Mouse (Mus musculus) heart, postnatal 0 days (tissue): ENCODE measurements around the gene Golt1b. TPM values are rescaled to one million over a fixed set of nuclear protein-coding genes. Genes with fewer than 3 reads are reported as not detected.

Experiments
- ATAC-seq: fragments of 200-750 bp; cut with Nextera tagmentation; 2 replicates; pipeline ENCODE4 v1.8.0; 2017; ENCODE audit warnings: low read depth, moderate number of reproducible peaks, moderate library complexity; ENCODE audit not compliant: insufficient read depth
- DNase-seq: peaks from one replicate; pipeline ENCODE4 v3.0.0-alpha.2; 2016; ENCODE audit warnings: low spot score
- H3K27ac ChIP-seq: fragments of 300-500 bp; sonication (generic); 2 replicates; pipeline ENCODE4 v1.5.1; 2014; ENCODE audit warnings: low read depth, mild to moderate bottlenecking
- H3K27me3 ChIP-seq: fragments of 300-500 bp; sonication (generic); 2 replicates; pipeline ENCODE4 v1.6.1; 2014; ENCODE audit warnings: low read length, mixed read lengths; ENCODE audit not compliant: control insufficient read depth, insufficient read depth
- H3K36me3 ChIP-seq: fragments of 300-500 bp; sonication (generic); replicated peaks from 2 replicates; pipeline ENCODE4 v1.6.1; 2014; ENCODE audit warnings: low read length, mixed read lengths; ENCODE audit not compliant: control insufficient read depth, insufficient read depth
- H3K4me1 ChIP-seq: fragments of 300-500 bp; sonication (generic); 2 replicates; pipeline ENCODE4 v1.6.1; 2014; ENCODE audit warnings: antibody characterized with exemption; ENCODE audit not compliant: control insufficient read depth, insufficient read depth
- H3K4me2 ChIP-seq: fragments of 300-500 bp; sonication (generic); 2 replicates; pipeline ENCODE4 v1.6.1; 2014; ENCODE audit warnings: low read depth, mild to moderate bottlenecking, low read length, moderate library complexity
- H3K4me3 ChIP-seq: fragments of 300-500 bp; sonication (generic); 2 replicates; pipeline ENCODE4 v1.5.1; 2014; ENCODE audit warnings: low read depth, low read length
- H3K9ac ChIP-seq: fragments of 300-500 bp; sonication (generic); replicated peaks from 2 replicates; pipeline ENCODE4 v1.6.1; 2014; ENCODE audit warnings: low read depth, low read length, mixed read lengths
- H3K9me3 ChIP-seq: fragments of 300-500 bp; sonication (generic); replicated peaks from 2 replicates; pipeline ENCODE4 v1.6.1; 2016; ENCODE audit warnings: low read length; ENCODE audit not compliant: control insufficient read depth
- CTCF ChIP-seq: IDR thresholded peaks from 2 replicates; pipeline ENCODE4 v1.5.1; 2016; ENCODE audit warnings: antibody characterized with exemption, control low read depth, low read depth
- EP300 ChIP-seq: IDR thresholded peaks from 2 replicates; pipeline ENCODE4 v1.6.1; 2016; ENCODE audit warnings: antibody characterized with exemption, low read depth
- WGBS: fragments of 180-500 bp; shearing (Covaris S2); extraction: QIAGEN DNeasy Blood & Tissue Kit; methylation state at CpG from one replicate; pipeline ENCODE4 v1.1.7; 2014; 5-methylcytosine and 5-hydroxymethylcytosine counted together
- polyA plus RNA-seq: library from polyadenylated mRNA; unstranded; fragments of >200 nt; fragmentation: Nextera tagmentation; extraction: Ambion mirVana; gene quantifications from 2 replicates; pipeline ENCODE4 v1.2.1, GENCODE M21; 2015
- total RNA-seq: library from RNA; depleted of rRNA; stranded (reverse); fragments of >200 nt; gene quantifications from 2 replicates; pipeline ENCODE4 v1.2.3, GENCODE M21; 2014; ENCODE audit warnings: low replicate concordance; rRNA removed

Gene Golt1b
- total and polyA plus RNA-seq, 2 experiments from 2014 or later: 23.2 to 37.9 TPM

GRCm38 (mm10) chr6:142429072-142429471 lies 42.1 kb downstream of the Golt1b start:
- ATAC-seq: no peak
- Histone ChIP-seq H3K27ac (no peak overlapping the region), H3K4me3 (no peak overlapping the region), H3K9ac (no peak overlapping the region), H3K27me3 (no peaks in the 10 kb centered on the region), H3K9me3 (no peaks in the 10 kb centered on the region), H3K4me2 (no peak overlapping the region), H3K4me1 (no peaks in the 10 kb centered on the region), H3K36me3 (no peaks in the 10 kb centered on the region)
- no peak for TF ChIP-seq CTCF
- no peak for TF ChIP-seq EP300
- DNase-seq: no peak

DNA sequence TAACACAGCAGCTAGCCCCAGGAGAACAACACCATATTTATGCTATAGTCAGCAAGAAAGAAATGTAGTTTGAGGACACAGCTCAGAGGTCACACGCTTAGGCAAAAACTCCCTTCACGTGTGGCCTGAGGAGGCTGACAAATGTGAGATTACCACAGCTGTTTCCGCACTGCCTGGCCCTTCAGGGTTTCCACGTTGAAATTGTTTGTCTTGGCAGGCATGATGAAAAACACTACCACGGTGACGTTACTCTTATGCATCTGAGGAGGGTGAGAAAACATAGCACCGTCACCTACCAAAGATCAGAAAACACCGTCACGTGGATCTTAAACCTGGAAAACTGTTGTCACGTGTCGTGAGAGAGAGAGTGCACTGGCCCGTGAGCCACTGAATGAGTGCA lies 64.4 kb downstream of the Golt1b start:
- WGBS: 56% methylated on average over 12 of the region's 12 CpGs
- TF ChIP-seq EP300 (no peak), CTCF (no peak)
- H3K4me2 ChIP-seq: no peak overlapping the region
- no peak overlapping the region for H3K9ac ChIP-seq
- no peaks in the 10 kb centered on the region for H3K27me3 ChIP-seq
- no peaks in the 10 kb centered on the region for H3K9me3 ChIP-seq
- H3K4me3 ChIP-seq: no peak overlapping the region
- no peak overlapping the region for H3K27ac ChIP-seq
- DNase-seq: peak; percentile 22
- no peaks in the 10 kb centered on the region for H3K36me3 ChIP-seq
- peak; percentile 17; the same call in 1 of the 2 replicates for ATAC-seq
- no peaks in the 10 kb centered on the region for H3K4me1 ChIP-seq

DNA sequence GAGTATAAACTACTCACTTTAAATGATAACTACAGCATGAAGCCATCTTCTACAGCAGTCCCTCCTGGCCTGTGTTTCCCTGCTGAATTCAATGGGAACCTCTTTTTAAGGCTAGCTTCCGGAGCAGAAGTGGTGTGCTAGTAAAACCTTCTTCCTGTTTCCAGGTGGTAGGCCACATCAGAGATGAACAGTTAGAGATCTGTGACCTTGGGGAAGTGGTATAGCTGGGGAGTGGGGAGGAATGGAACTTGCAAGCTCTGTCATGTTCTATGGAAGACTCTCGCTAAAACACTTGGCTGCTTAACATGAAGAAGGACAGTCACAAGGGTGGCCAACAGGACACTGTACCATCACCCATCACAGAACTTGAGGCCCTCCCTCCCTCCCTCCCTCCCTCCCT lies 66.3 kb downstream of the Golt1b start:
- Histone ChIP-seq H3K4me3 (no peak overlapping the region), H3K4me1 (no peaks in the 10 kb centered on the region), H3K9me3 (no peaks in the 10 kb centered on the region), H3K27ac (no peak overlapping the region), H3K9ac (no peak overlapping the region), H3K27me3 (no peaks in the 10 kb centered on the region), H3K4me2 (no peak overlapping the region), H3K36me3 (no peaks in the 10 kb centered on the region)
- ATAC-seq: no peak
- no peak for DNase-seq
- 63% methylated on average over 2 of the region's 2 CpGs for WGBS
- TF ChIP-seq CTCF (no peak), EP300 (no peak)

Other genes with a start within 250 kb of the Golt1b start
- not detected in 2 replicates for gene Slco1a6, start 178.7 kb upstream of the Golt1b start, total RNA-seq
- gene Slco1a6, start 178.7 kb upstream of the Golt1b start, polyA plus RNA-seq: 0.69 TPM in 1 of 2 replicates, not detected in the other
- not detected in 2 replicates for gene Iapp, start 88.8 kb upstream of the Golt1b start, total RNA-seq
- gene Iapp, start 88.8 kb upstream of the Golt1b start, polyA plus RNA-seq: not detected in 2 replicates
- gene Slco1a5, start 64.2 kb upstream of the Golt1b start, total RNA-seq: not detected in 2 replicates
- gene Slco1a5, start 64.2 kb upstream of the Golt1b start, polyA plus RNA-seq: not detected in 2 replicates
- 6.1 and 6.7 TPM in 2 replicates for gene Pyroxd1, start 41.6 kb upstream of the Golt1b start, total RNA-seq
- 14.7 and 14.8 TPM in 2 replicates for gene Pyroxd1, start 41.6 kb upstream of the Golt1b start, polyA plus RNA-seq
- gene Recql, start 134 bp upstream of the Golt1b start, total RNA-seq: 3.1 and 5.6 TPM in 2 replicates
- gene Recql, start 134 bp upstream of the Golt1b start, polyA plus RNA-seq: 8.6 and 8.8 TPM in 2 replicates
- not detected in 2 replicates for gene Spx, start 26.2 kb downstream of the Golt1b start, total RNA-seq
- gene Spx, start 26.2 kb downstream of the Golt1b start, polyA plus RNA-seq: 0.20 TPM in 1 of 2 replicates, not detected in the other
- 0.76 TPM in 1 of 2 replicates, not detected in the other for gene Gys2, start 85.9 kb downstream of the Golt1b start, total RNA-seq
- 0.04 TPM in 1 of 2 replicates, not detected in the other for gene Gys2, start 85.9 kb downstream of the Golt1b start, polyA plus RNA-seq
- gene Ldhb, start 120.7 kb downstream of the Golt1b start, total RNA-seq: 851 and 887 TPM in 2 replicates
- gene Ldhb, start 120.7 kb downstream of the Golt1b start, polyA plus RNA-seq: 2,292 and 2,354 TPM in 2 replicates
- gene Kcnj8, start 184.4 kb downstream of the Golt1b start, total RNA-seq: 14.8 and 40.4 TPM in 2 replicates
- 19.8 and 21.5 TPM in 2 replicates for gene Kcnj8, start 184.4 kb downstream of the Golt1b start, polyA plus RNA-seq